Mouse (Mus musculus) frontal cortex, postnatal 36 days (tissue): Measurements from ENCODE around the gene Atp1a3.
"Not testable (repeated sequence)": the region's sequence is repeated elsewhere in the genome, so short reads cannot be mapped to it uniquely, and the experiment has no call there.

Experiments
- DNase-seq, 2 experiments: peaks; one replicate each; pipeline ENCODE4 v3.0.0; 2022; ENCODE audit warnings: low spot score in 2 of 2

The Atp1a3 gene

GRCm38 (mm10) chr7:25005421-25006065 is at the start of gene Atp1a3:
Gene Atp1a3, minus strand, starts transcription at chr7:25005958.
- peak; percentile 78 to 82 for DNase-seq

GRCm38 (mm10) chr7:25052587-25052986 is 46.8 kb upstream of the Atp1a3 start:
- DNase-seq = no peak

- peak; percentile 48 to 76 for DNase-seq
These were observed 43.7 kb upstream of the Atp1a3 start for GRCm38 (mm10) chr7:25049295-25049930.

- peak; percentile 65 to 71 for DNase-seq
These were observed 41.6 kb upstream of the Atp1a3 start for GRCm38 (mm10) chr7:25047363-25047762.

- DNase-seq = not testable (repeated sequence)
These were observed 38.8 kb upstream of the Atp1a3 start for GRCm38 (mm10) chr7:25044599-25044998.

GRCm38 (mm10) chr7:25041921-25042320 is 36.2 kb upstream of the Atp1a3 start:
- DNase-seq = peak in 1 of 2 experiments; percentile 66

GRCm38 (mm10) chr7:25035916-25036315 is 30.2 kb upstream of the Atp1a3 start:
- DNase-seq = peak; percentile 83 to 86

GRCm38 (mm10) chr7:25034796-25035195 is 29.0 kb upstream of the Atp1a3 start:
- DNase-seq = peak in 1 of 2 experiments; percentile 64

- DNase-seq = no peak
These were observed 25.8 kb upstream of the Atp1a3 start for GRCm38 (mm10) chr7:25031528-25031927.

- peak; percentile 81 to 83 for DNase-seq
These were observed 24.4 kb upstream of the Atp1a3 start for GRCm38 (mm10) chr7:25030032-25030753.

GRCm38 (mm10) chr7:25026452-25026851 is 20.7 kb upstream of the Atp1a3 start:
- no peak for DNase-seq

- DNase-seq = no peak
These were observed 20.2 kb upstream of the Atp1a3 start for GRCm38 (mm10) chr7:25025855-25026439.

- DNase-seq = no peak
These were observed 5.8 kb upstream of the Atp1a3 start for GRCm38 (mm10) chr7:25011592-25011991.

GRCm38 (mm10) chr7:25010090-25010913 is 4.5 kb upstream of the Atp1a3 start:
- peak in 1 of 2 experiments; percentile 78 for DNase-seq

- DNase-seq = peak in 1 of 2 experiments; percentile 83
These were observed 3.4 kb upstream of the Atp1a3 start for GRCm38 (mm10) chr7:25009099-25009700.

GRCm38 (mm10) chr7:25008635-25009034 is 2.9 kb upstream of the Atp1a3 start:
- DNase-seq = no peak

GRCm38 (mm10) chr7:25007609-25008374 is 2.0 kb upstream of the Atp1a3 start:
- peak in 1 of 2 experiments; percentile 78 for DNase-seq

GRCm38 (mm10) chr7:25006586-25007364 is 1.0 kb upstream of the Atp1a3 start:
- peak in 1 of 2 experiments; percentile 88 for DNase-seq

GRCm38 (mm10) chr7:25006171-25006570 is 413 bp upstream of the Atp1a3 start:
- no peak for DNase-seq
